Mouse (Mus musculus) left cerebral cortex, postnatal 25 days (tissue): ENCODE measurements at regions not wholly inside any gene's neighbourhood (a gene's known extent, or its start where the extent isn't known, plus 50 kb on each side); places are given as distances from the start of the nearest gene placed in this dataset.

ENCODE experiments used
- DNase-seq, 2 experiments: peaks; one replicate each; pipeline ENCODE4 v3.0.0; 2022; ENCODE audit warnings: low spot score in 2 of 2, mixed read lengths in 1 of 2
- intact Hi-C: fragments of 180-260 bp; cut with DNase I; formaldehyde crosslinking; loops from one replicate; pipeline ENCODE4 v1.15.1; 2025

DNA sequence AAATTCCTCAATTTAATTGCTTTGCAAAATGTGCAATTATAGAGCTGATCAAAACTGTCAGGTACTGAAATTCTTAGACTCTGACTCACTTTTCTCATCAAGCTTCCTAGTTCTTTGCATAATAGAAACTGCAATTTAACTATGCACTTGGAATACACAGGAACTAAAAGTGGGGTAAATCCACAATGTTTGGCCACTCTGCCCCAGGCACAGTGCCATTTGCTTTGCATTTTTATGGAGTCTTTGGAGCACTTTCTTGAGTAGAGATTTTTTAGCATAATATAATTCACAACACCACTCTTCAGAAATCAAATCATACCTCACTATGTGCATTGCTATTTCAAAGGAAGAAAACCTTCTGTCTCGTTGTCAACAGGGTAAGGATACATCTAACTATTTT is 414.5 kb upstream of the A730009L09Rik start:
- peak in 1 of 2 experiments; percentile 57 for DNase-seq

DNA sequence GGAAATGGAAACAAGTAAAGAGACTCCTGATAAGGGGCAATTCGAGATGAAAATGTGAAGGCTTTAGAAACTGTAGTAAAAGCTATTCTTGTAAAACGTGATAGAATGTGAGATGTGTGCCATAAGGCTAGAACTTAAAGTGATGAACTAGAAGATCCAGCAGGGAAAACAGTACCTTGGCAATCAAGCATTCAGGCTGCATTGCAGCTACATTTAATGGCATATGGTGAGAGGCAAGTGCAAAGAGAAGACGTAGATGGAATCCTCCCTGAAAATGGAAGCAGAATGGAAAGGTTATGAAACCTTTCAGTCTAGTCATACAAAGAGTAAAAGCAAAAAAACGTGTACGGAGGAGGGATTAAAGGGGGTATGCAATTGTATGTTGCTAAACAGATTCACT is 403.3 kb upstream of the A730009L09Rik start:
- peak in 1 of 2 experiments; percentile 83 for DNase-seq
- intact Hi-C loops: loop anchor here (5.0 to 10.0 kb wide), 2 partner anchors 467 to 999 kb away; no protein-coding TSS in a partner anchor

More for the DNA sequence above, 414.5 kb upstream of the A730009L09Rik start:
- intact Hi-C loops: no loop called here

DNA sequence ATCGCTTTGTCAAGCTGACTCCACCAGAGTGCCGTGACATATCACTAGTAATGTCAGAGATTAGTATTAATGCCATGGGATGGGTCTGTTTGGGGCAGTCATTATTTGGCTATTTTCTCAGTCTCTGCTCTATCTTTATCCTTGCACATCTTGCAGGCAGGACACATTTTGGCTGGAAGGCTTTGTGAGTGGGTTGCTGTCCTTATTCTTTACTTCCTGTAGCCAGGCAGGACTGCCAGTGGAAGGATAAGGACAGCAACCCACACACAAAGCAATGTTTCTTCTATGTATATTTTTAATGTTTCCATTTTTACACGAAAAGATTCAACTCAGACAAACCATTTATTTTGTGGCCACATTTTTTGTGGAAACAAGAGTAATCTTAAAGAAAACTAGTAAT is 397.4 kb upstream of the A730009L09Rik start:
- DNase-seq: peak; percentile 18 to 84
- intact Hi-C loops: loop anchor here (5.0 to 10.0 kb wide), 4 partner anchors 473 to 1685 kb away; no protein-coding TSS in a partner anchor

DNA sequence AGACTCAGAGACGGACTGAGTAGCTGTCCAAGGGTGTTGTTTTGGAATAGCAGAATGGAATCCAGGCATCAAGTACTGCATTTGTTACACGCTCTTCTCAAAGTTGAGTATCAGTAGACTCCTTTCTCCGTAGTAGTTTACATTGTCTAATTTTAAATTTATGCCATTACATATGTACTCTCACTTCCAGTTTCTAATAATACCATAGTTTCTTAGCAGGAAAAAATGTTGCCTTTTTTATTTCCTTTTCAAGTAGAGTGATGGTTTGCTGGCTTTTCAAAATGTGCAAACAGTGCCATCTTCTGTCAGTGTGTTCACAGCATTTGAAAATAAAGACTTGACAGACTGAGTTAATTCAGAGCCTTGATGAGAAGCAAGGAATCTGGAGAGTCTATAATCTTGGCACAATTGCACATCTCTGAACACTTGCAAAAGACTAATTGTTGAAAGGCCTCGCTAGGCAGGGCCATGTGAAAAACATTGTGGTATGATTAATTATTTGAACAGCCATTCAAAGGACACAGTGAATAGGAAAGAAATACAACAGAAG is 379.2 kb upstream of the A730009L09Rik start:
- intact Hi-C loops: no loop called here
- DNase-seq: peak; percentile 49 to 85

DNA sequence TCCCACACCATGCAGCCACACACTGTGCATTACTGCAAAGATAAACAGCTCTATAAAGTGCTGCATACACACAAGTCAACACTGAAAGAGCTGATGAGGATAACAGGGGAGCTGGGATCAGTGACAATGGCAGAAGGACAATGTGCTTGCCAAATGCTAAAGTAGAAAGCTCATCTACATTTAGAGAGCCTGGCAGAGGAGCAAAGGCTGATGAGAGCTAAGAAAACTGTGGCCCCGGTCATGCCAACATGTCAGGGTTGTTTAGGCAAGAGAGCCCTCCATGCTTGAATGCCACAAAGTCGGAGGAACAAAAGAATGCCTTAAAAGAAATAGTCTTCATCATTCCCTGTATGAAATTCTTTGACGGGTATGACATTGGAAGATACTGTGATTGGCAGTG is 363.0 kb upstream of the A730009L09Rik start:
- DNase-seq: no peak
- intact Hi-C loops: no loop called here

DNA sequence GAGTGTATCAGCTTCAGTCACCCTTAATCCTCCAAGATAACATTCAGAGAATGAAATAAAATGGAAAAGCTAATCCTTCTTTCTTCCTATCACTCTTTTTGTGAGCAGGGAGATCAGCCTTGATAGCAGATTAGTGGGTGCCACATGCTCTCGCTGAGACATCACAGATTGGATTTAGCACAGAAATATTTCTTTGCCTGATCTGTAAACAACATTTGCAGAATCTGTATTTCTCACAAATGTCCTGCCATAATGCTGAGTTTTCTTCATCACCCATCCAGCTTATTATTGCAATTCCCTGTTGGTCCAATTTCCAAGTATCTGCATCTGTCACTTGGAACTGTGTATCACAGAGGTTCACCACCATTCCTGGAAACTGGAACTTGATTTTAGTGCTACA is 342.8 kb upstream of the A730009L09Rik start:
- intact Hi-C loops: no loop called here
- DNase-seq: no peak
